Mouse (Mus musculus) cerebellum, adult 2 months (tissue): ENCODE measurements around the gene Ttc1.

ENCODE experiments used
- CTCF ChIP-seq: fragments of 200-500 bp; IDR thresholded peaks from 2 replicates; pipeline ENCODE4 v1.5.1; 2011; ENCODE audit warnings: low read depth, mild to moderate bottlenecking, control low read depth, low read length, moderate library complexity, borderline replicate concordance; ENCODE audit not compliant: insufficient read depth
- POLR2A ChIP-seq: fragments of 200-500 bp; IDR thresholded peaks from 2 replicates; pipeline ENCODE4 v1.6.1; 2011; ENCODE audit warnings: low read length, control low read depth, borderline replicate concordance; ENCODE audit not compliant: insufficient read depth

- TF ChIP-seq CTCF, result no peak
- TF ChIP-seq POLR2A, result no peak
These were observed 3.7 kb upstream of the Ttc1 start for GRCm38 (mm10) chr11:43751542-43751941.
